Mouse (Mus musculus) stomach, postnatal 0 days (tissue): Measurements from ENCODE around the gene Mall. TPM values are rescaled to one million over a fixed set of nuclear protein-coding genes. Genes with fewer than 3 reads are reported as not detected.

Experiments
- ATAC-seq: fragments of 200-750 bp; cut with Nextera tagmentation; 2 replicates; pipeline ENCODE4 v1.8.0; 2017; ENCODE audit not compliant: low FRiP score, low TSS enrichment
- DNase-seq: peaks from one replicate; pipeline ENCODE4 v3.0.0-alpha.2; 2016; ENCODE audit warnings: low spot score
- H3K27ac ChIP-seq: fragments of 300-500 bp; sonication (generic); replicated peaks from 2 replicates; pipeline ENCODE4 v1.5.1; 2014; ENCODE audit warnings: mild to moderate bottlenecking, control low read depth
- H3K27me3 ChIP-seq: fragments of 300-500 bp; sonication (generic); 2 replicates; pipeline ENCODE4 v1.6.1; 2014; ENCODE audit warnings: low read length; ENCODE audit not compliant: control insufficient read depth, insufficient read depth
- H3K36me3 ChIP-seq: fragments of 300-500 bp; sonication (generic); 2 replicates; pipeline ENCODE4 v1.6.1; 2014; ENCODE audit warnings: low read length, mixed read lengths; ENCODE audit not compliant: control insufficient read depth, insufficient read depth
- H3K4me1 ChIP-seq: fragments of 300-500 bp; sonication (generic); replicated peaks from 2 replicates; pipeline ENCODE4 v1.6.1; 2014; ENCODE audit warnings: antibody characterized with exemption; ENCODE audit not compliant: control insufficient read depth, insufficient read depth
- H3K4me2 ChIP-seq: fragments of 300-500 bp; sonication (generic); replicated peaks from 2 replicates; pipeline ENCODE4 v1.6.1; 2014; ENCODE audit warnings: low read depth, mild to moderate bottlenecking, control low read depth, moderate library complexity
- H3K4me3 ChIP-seq: fragments of 300-500 bp; sonication (generic); 2 replicates; pipeline ENCODE4 v1.5.1; 2014; ENCODE audit warnings: low read depth, low read length, control low read depth
- H3K9ac ChIP-seq: fragments of 300-500 bp; sonication (generic); 2 replicates; pipeline ENCODE4 v1.6.1; 2014; ENCODE audit warnings: mild to moderate bottlenecking, low read length, control low read depth, mixed read lengths
- H3K9me3 ChIP-seq: fragments of 300-500 bp; sonication (generic); 2 replicates; pipeline ENCODE4 v1.6.1; 2016; ENCODE audit warnings: low read length; ENCODE audit not compliant: control insufficient read depth
- CTCF ChIP-seq: IDR thresholded peaks from 2 replicates; pipeline ENCODE4 v1.5.1; 2016; ENCODE audit warnings: antibody characterized with exemption, low read depth, mild to moderate bottlenecking, moderate library complexity
- EP300 ChIP-seq: optimal IDR thresholded peaks from 2 replicates; pipeline ENCODE3; 2016; ENCODE audit warnings: antibody characterized with exemption
- WGBS: fragments of 180-500 bp; shearing (Covaris S2); extraction: QIAGEN DNeasy Blood & Tissue Kit; methylation state at CpG from one replicate; pipeline ENCODE4 v1.1.7; 2014; 5-methylcytosine and 5-hydroxymethylcytosine counted together
- polyA plus RNA-seq: library from polyadenylated mRNA; unstranded; fragments of >200 nt; fragmentation: Nextera tagmentation; extraction: Ambion mirVana; gene quantifications from 2 replicates; pipeline ENCODE4 v1.2.1, GENCODE M21; 2015

Gene Mall
- polyA plus RNA-seq, 1 experiment from 2014 or later: 49.8 TPM

DNA sequence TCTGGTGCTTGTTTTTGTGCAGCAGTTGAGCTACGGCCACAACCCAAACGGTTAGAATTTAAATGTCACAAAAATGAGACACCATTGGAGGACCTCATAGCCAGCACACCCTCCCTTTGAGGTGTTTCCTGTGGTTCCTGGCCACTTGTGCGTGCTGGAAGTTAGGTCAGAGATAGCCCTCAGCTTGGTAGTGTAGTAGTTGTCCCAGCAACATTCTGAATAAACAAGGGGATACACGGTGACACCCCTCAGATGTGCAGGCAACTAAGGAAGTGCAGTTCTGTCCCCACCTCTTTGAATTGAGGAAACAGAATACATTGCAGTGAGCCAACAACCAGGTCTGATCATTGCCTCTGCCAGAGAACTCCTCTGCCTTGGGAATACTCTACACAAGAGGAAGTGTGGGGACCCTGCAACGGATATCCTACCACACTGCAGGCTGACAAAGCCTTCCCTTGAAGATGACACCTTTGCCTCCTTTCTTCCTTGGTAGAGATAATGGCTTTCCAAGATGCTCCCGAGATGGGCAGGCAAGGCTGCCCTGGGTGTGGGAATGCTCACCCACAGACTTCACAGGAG is 7.0 kb upstream of the Mall start:
- H3K9ac ChIP-seq: no peak overlapping the region
- H3K27me3 ChIP-seq: no peaks in the 10 kb centered on the region
- DNase-seq (no peak), ATAC-seq (peak; percentile 12; the same call in 1 of the 2 replicates)
- H3K27ac ChIP-seq: peak overlapping the region; percentile 35; the same call in 1 of the 2 replicates
- no peak overlapping the region for H3K4me2 ChIP-seq
- H3K9me3 ChIP-seq: no peaks in the 10 kb centered on the region
- no peak overlapping the region for H3K4me3 ChIP-seq
- WGBS: 68% methylated on average over 6 of the region's 6 CpGs
- TF ChIP-seq CTCF (no peak), EP300 (no peak)
- H3K36me3 ChIP-seq: no peaks in the 10 kb centered on the region
- no peaks in the 10 kb centered on the region for H3K4me1 ChIP-seq

DNA sequence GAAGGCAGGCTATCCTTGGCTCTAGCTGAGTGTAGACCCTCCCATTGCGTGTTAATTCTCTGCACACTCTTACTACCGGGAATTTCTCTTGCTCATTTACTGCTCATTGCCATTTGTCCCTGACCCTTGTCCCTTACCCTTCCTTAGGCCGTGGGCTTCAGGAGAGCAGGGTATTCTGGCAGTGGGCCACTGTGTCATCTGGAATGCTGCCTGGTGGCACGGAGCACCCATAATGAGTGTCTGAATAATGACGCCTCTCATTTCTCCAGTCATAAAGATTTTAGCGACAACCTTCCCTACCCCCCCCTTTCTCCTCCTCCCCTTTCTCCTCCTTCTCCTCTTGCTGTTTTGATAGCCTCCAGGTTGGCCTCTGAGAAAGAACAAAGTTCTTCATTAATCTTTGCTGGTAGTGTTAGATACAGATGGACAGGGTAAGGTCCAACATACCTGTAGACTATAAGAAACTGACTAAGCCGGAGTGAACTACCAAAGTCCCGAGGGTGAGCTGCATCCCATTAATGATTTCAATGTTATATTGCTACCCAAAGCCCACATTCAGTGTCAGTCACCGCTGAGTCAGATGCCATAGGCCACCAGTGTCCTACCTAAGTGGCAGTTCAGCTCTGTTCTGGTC is 5.9 kb upstream of the Mall start:
- DNase-seq (no peak), ATAC-seq (no peak)
- no peak for TF ChIP-seq EP300
- Histone ChIP-seq H3K36me3 (no peaks in the 10 kb centered on the region), H3K9me3 (no peaks in the 10 kb centered on the region), H3K27me3 (no peaks in the 10 kb centered on the region), H3K4me3 (no peak overlapping the region), H3K4me1 (no peaks in the 10 kb centered on the region), H3K9ac (no peak overlapping the region), H3K4me2 (no peak overlapping the region), H3K27ac (no peak overlapping the region)
- 66% methylated on average over 9 of the region's 9 CpGs for WGBS

DNA sequence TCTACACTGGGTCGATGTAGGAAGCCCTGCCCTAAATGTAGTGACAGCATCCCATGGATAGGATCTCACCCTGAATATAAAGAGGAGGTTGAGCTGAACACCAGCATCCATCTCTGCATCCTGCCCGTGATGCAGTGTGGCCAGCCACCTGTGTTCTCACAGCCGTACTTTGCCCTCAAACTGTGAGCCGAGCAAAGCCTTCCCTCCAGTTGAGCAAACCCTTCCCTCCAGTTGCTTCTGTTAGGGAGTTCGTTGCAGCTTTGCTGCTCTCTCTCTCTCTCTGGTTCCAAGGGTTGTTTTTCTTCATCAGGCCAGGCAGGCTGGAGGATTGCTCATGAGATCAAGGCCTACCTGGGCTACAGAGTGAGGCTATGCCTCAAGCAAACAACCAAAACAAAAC is 5.2 kb upstream of the Mall start:
- 70% methylated on average over 5 of the region's 5 CpGs for WGBS
- no peak overlapping the region for H3K4me3 ChIP-seq
- no peak overlapping the region for H3K27ac ChIP-seq
- H3K36me3 ChIP-seq: no peaks in the 10 kb centered on the region
- TF ChIP-seq CTCF: no peak
- no peak for TF ChIP-seq EP300
- no peak for ATAC-seq
- H3K9me3 ChIP-seq: no peaks in the 10 kb centered on the region
- no peaks in the 10 kb centered on the region for H3K27me3 ChIP-seq
- H3K4me2 ChIP-seq: no peak overlapping the region
- no peak for DNase-seq
- no peak overlapping the region for H3K9ac ChIP-seq
- no peaks in the 10 kb centered on the region for H3K4me1 ChIP-seq

DNA sequence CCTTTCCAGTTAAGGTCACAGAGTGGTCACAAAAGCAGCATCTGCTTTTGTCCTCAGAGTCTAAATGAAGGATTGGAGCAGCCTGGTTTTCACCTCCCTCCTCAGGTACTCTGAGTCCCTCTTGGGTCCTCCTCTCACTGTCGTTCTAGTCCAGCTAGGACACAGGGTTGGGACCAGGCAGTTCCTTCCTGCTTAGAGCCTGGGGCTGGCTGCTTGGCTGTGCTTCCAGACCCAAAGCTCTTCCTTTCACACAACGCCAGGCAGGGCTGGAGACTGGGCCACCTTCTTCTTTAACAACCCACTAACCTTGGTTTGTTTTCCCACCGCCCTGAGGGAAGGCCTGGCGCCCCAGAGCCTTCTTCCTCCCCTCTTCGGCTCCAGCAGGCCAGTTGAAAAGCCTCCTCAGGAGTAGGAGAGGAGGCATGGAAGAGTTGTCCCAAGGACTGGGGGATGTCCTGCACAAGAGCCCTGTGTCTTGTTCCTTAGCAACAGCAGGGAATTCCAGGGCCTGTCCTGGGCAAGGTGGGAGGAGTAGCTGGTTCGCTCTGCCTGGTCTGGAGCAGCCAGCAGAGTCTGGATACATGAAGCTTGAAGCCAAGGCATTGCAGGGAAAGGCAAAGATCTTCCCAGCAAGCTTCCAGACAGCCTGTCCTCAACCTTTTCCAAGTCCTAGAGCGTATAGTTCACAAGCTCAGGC is 717 bp upstream of the Mall start:
- no peak overlapping the region for H3K4me3 ChIP-seq
- no peak overlapping the region for H3K4me2 ChIP-seq
- 60% methylated on average over 7 of the region's 7 CpGs for WGBS
- H3K27me3 ChIP-seq: no peaks in the 10 kb centered on the region
- H3K9me3 ChIP-seq: no peaks in the 10 kb centered on the region
- no peaks in the 10 kb centered on the region for H3K36me3 ChIP-seq
- no peak overlapping the region for H3K9ac ChIP-seq
- H3K4me1 ChIP-seq: no peaks in the 10 kb centered on the region; the same call in 1 of the 2 replicates
- peak overlapping the region; percentile 85 for H3K27ac ChIP-seq
- no peak for TF ChIP-seq CTCF
- TF ChIP-seq EP300: no peak
- DNase-seq (no peak), ATAC-seq (no peak)

DNA sequence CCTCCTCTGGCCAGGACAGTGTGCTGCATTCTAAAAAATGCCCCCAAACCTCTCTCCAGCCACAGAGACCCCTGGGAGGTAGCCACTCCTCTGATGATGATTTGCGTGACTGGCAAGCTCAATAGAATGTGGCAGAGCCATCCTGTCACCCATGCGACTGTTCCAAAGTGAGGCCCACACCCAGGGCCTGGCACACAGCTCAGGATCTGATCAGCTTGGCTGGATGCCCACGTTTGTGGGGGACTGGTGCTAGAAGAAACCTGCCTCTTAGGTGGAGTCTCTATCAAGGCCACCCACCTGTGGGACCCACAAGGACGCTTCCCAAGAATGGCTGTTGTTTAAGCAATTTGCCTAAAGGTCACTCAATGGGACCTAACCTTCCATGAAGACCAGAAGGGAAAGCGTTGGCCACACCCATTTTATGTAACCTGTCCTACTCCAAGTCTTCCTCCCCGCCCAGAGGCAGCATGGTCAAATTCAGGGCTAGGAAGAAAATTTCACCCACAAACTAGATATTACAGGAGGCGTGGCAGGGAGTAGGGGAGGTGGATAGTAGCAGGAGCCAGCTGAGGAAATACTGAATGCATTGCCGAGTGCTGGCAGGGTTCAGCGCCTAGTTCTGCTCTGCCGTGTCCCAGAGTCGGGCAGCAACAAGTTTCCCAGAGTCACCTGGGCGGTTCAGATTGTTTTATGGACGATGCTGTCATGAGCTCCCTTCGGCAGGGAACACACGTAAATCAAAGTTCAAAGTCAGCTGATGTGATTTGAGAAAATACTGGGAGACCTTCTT is 876 bp downstream of the Mall start:
- Histone ChIP-seq H3K4me2 (peak overlapping the region; percentile 51), H3K4me1 (no peaks in the 10 kb centered on the region; the same call in 1 of the 2 replicates), H3K27ac (peak overlapping the region; percentile 85), H3K27me3 (no peaks in the 10 kb centered on the region), H3K9ac (peak overlapping the region; percentile 5), H3K4me3 (peak overlapping the region; percentile 31), H3K9me3 (no peaks in the 10 kb centered on the region), H3K36me3 (no peaks in the 10 kb centered on the region)
- peak; percentile 66 for ATAC-seq
- TF ChIP-seq CTCF (no peak), EP300 (peak; percentile 22)
- peak; percentile 63 for DNase-seq
- 24% methylated on average over 15 of the region's 15 CpGs for WGBS
